Mouse (Mus musculus) stomach, embryonic 15.5 days (tissue): ENCODE results near the gene E130114P18Rik. TPM values are rescaled to one million over a fixed set of nuclear protein-coding genes. Genes with fewer than 3 reads are reported as not detected.

Source experiments
- ATAC-seq: fragments of 200-750 bp; cut with Nextera tagmentation; 2 replicates; pipeline ENCODE4 v1.8.0; 2017; ENCODE audit warnings: low read depth, moderate number of reproducible peaks, moderate TSS enrichment; ENCODE audit not compliant: insufficient read depth, low FRiP score
- H3K27ac ChIP-seq: fragments of 300-500 bp; sonication (generic); 2 replicates; pipeline ENCODE4 v1.5.1; 2015; ENCODE audit warnings: mild to moderate bottlenecking, inconsistent platforms
- H3K27me3 ChIP-seq: fragments of 300-500 bp; sonication (generic); replicated peaks from 2 replicates; pipeline ENCODE4 v1.6.1; 2015; ENCODE audit warnings: inconsistent platforms
- H3K36me3 ChIP-seq: fragments of 300-500 bp; sonication (generic); 2 replicates; pipeline ENCODE4 v1.6.1; 2015; ENCODE audit warnings: inconsistent platforms
- H3K4me1 ChIP-seq: fragments of 300-500 bp; sonication (generic); 2 replicates; pipeline ENCODE4 v1.6.1; 2015; ENCODE audit warnings: inconsistent platforms
- H3K4me2 ChIP-seq: fragments of 300-500 bp; sonication (generic); 2 replicates; pipeline ENCODE4 v1.6.1; 2015; ENCODE audit warnings: mild to moderate bottlenecking, inconsistent platforms
- H3K4me3 ChIP-seq: fragments of 300-500 bp; sonication (generic); replicated peaks from 2 replicates; pipeline ENCODE4 v1.5.1; 2015; ENCODE audit warnings: inconsistent platforms
- H3K9ac ChIP-seq: fragments of 300-500 bp; sonication (generic); 2 replicates; pipeline ENCODE4 v1.6.1; 2015; ENCODE audit warnings: inconsistent platforms
- H3K9me3 ChIP-seq: fragments of 300-500 bp; sonication (generic); 2 replicates; pipeline ENCODE4 v1.6.1; 2016; ENCODE audit warnings: inconsistent platforms
- WGBS: fragments of 180-500 bp; shearing (Covaris S2); methylation state at CpG from one replicate; pipeline ENCODE4 v1.1.7; 2015; 5-methylcytosine and 5-hydroxymethylcytosine counted together
- polyA plus RNA-seq: library from polyadenylated mRNA; unstranded; fragments of >200 nt; fragmentation: Nextera tagmentation; extraction: Ambion mirVana; gene quantifications from 2 replicates; pipeline ENCODE4 v1.2.1, GENCODE M21; 2015

The E130114P18Rik gene
- polyA plus RNA-seq, 1 experiment from 2014 or later = 2.9 TPM

GRCm38 (mm10) chr4:97600875-97601835 is 176.7 kb downstream of the E130114P18Rik start:
- Histone ChIP-seq H3K27me3 (no peaks in the 10 kb centered on the region), H3K4me2 (peak overlapping the region; percentile 14), H3K27ac (peak overlapping the region; percentile 21; the same call in 1 of the 2 replicates), H3K36me3 (no peaks in the 10 kb centered on the region), H3K9ac (no peak overlapping the region), H3K4me1 (peaks cover 8% of the 10 kb centered on the region; the same call in 1 of the 2 replicates), H3K4me3 (no peak overlapping the region), H3K9me3 (no peaks in the 10 kb centered on the region)
- 19% methylated on average over 8 of the region's 8 CpGs for WGBS
- ATAC-seq = peak; percentile 90; the same call in 1 of the 2 replicates

GRCm38 (mm10) chr4:97597443-97597842 is 180.4 kb downstream of the E130114P18Rik start:
- H3K27ac ChIP-seq = no peak overlapping the region
- H3K9ac ChIP-seq = no peak overlapping the region
- WGBS = 85% methylated on average over 1 of the region's 1 CpGs
- H3K27me3 ChIP-seq = no peaks in the 10 kb centered on the region
- H3K9me3 ChIP-seq = no peaks in the 10 kb centered on the region
- ATAC-seq = no peak
- peaks cover 8% of the 10 kb centered on the region; the same call in 1 of the 2 replicates for H3K4me1 ChIP-seq
- H3K4me3 ChIP-seq = no peak overlapping the region
- no peak overlapping the region for H3K4me2 ChIP-seq
- H3K36me3 ChIP-seq = no peaks in the 10 kb centered on the region

- Histone ChIP-seq H3K27me3 (no peaks in the 10 kb centered on the region), H3K27ac (no peak overlapping the region), H3K4me2 (no peak overlapping the region), H3K4me3 (no peak overlapping the region), H3K9ac (no peak overlapping the region), H3K4me1 (peaks cover 3% of the 10 kb centered on the region; the same call in 1 of the 2 replicates), H3K36me3 (no peaks in the 10 kb centered on the region), H3K9me3 (no peaks in the 10 kb centered on the region)
- 85% methylated on average over 9 of the region's 9 CpGs for WGBS
- no peak for ATAC-seq
Observed at GRCm38 (mm10) chr4:97596348-97596747, 181.5 kb downstream of the E130114P18Rik start.

GRCm38 (mm10) chr4:97593869-97594268 is 184.0 kb downstream of the E130114P18Rik start:
- Histone ChIP-seq H3K36me3 (no peaks in the 10 kb centered on the region), H3K4me3 (no peak overlapping the region), H3K4me2 (no peak overlapping the region), H3K4me1 (no peaks in the 10 kb centered on the region), H3K9ac (no peak overlapping the region), H3K9me3 (no peaks in the 10 kb centered on the region), H3K27me3 (no peaks in the 10 kb centered on the region), H3K27ac (no peak overlapping the region)
- 76% methylated on average over 5 of the region's 5 CpGs for WGBS
- ATAC-seq = no peak

GRCm38 (mm10) chr4:97589790-97590189 is 188.1 kb downstream of the E130114P18Rik start:
- Histone ChIP-seq H3K4me3 (no peak overlapping the region), H3K36me3 (no peaks in the 10 kb centered on the region), H3K27ac (no peak overlapping the region), H3K9ac (no peak overlapping the region), H3K4me1 (no peaks in the 10 kb centered on the region), H3K9me3 (no peaks in the 10 kb centered on the region), H3K4me2 (no peak overlapping the region), H3K27me3 (no peaks in the 10 kb centered on the region)
- no peak for ATAC-seq
- WGBS = 46% methylated on average over 1 of the region's 1 CpGs

- no peak for ATAC-seq
- H3K4me1 ChIP-seq = no peaks in the 10 kb centered on the region
- H3K36me3 ChIP-seq = no peaks in the 10 kb centered on the region
- no peak overlapping the region for H3K27ac ChIP-seq
- H3K9ac ChIP-seq = no peak overlapping the region
- H3K4me3 ChIP-seq = no peak overlapping the region
- 76% methylated on average over 9 of the region's 9 CpGs for WGBS
- H3K9me3 ChIP-seq = no peaks in the 10 kb centered on the region
- H3K27me3 ChIP-seq = no peaks in the 10 kb centered on the region
- H3K4me2 ChIP-seq = no peak overlapping the region
Observed at GRCm38 (mm10) chr4:97587412-97588010, 190.4 kb downstream of the E130114P18Rik start.

- Histone ChIP-seq H3K27me3 (no peaks in the 10 kb centered on the region), H3K9me3 (no peaks in the 10 kb centered on the region), H3K36me3 (no peaks in the 10 kb centered on the region), H3K9ac (no peak overlapping the region), H3K27ac (no peak overlapping the region), H3K4me2 (no peak overlapping the region), H3K4me3 (no peak overlapping the region), H3K4me1 (no peaks in the 10 kb centered on the region)
- no peak for ATAC-seq
- 83% methylated on average over 7 of the region's 7 CpGs for WGBS
Observed at GRCm38 (mm10) chr4:97585170-97585569, 192.7 kb downstream of the E130114P18Rik start.

- H3K4me1 ChIP-seq = no peaks in the 10 kb centered on the region
- H3K4me3 ChIP-seq = no peak overlapping the region
- ATAC-seq = no peak
- no peak overlapping the region for H3K27ac ChIP-seq
- no peak overlapping the region for H3K9ac ChIP-seq
- no peak overlapping the region for H3K4me2 ChIP-seq
- no peaks in the 10 kb centered on the region for H3K27me3 ChIP-seq
- WGBS = 59% methylated on average over 9 of the region's 9 CpGs
- H3K9me3 ChIP-seq = no peaks in the 10 kb centered on the region
- H3K36me3 ChIP-seq = no peaks in the 10 kb centered on the region
Observed at GRCm38 (mm10) chr4:97584445-97585130, 193.3 kb downstream of the E130114P18Rik start.

GRCm38 (mm10) chr4:97582796-97583430 is 195.0 kb downstream of the E130114P18Rik start:
- WGBS = 66% methylated on average over 15 of the region's 15 CpGs
- Histone ChIP-seq H3K4me3 (no peak overlapping the region), H3K4me1 (no peaks in the 10 kb centered on the region), H3K36me3 (no peaks in the 10 kb centered on the region), H3K27ac (no peak overlapping the region), H3K4me2 (no peak overlapping the region), H3K9ac (no peak overlapping the region), H3K27me3 (no peaks in the 10 kb centered on the region), H3K9me3 (no peaks in the 10 kb centered on the region)
- ATAC-seq = no peak

GRCm38 (mm10) chr4:97582064-97582415 is 195.8 kb downstream of the E130114P18Rik start:
- no peaks in the 10 kb centered on the region for H3K4me1 ChIP-seq
- H3K27ac ChIP-seq = no peak overlapping the region
- no peak overlapping the region for H3K9ac ChIP-seq
- 77% methylated on average over 3 of the region's 3 CpGs for WGBS
- no peak overlapping the region for H3K4me2 ChIP-seq
- no peak for ATAC-seq
- no peak overlapping the region for H3K4me3 ChIP-seq
- H3K9me3 ChIP-seq = no peaks in the 10 kb centered on the region
- H3K36me3 ChIP-seq = no peaks in the 10 kb centered on the region
- no peaks in the 10 kb centered on the region for H3K27me3 ChIP-seq

- Histone ChIP-seq H3K4me1 (no peaks in the 10 kb centered on the region), H3K27ac (no peak overlapping the region), H3K9me3 (no peaks in the 10 kb centered on the region), H3K4me2 (no peak overlapping the region), H3K27me3 (no peaks in the 10 kb centered on the region), H3K4me3 (no peak overlapping the region), H3K36me3 (no peaks in the 10 kb centered on the region), H3K9ac (no peak overlapping the region)
- ATAC-seq = no peak
- 67% methylated on average over 12 of the region's 12 CpGs for WGBS
Observed at GRCm38 (mm10) chr4:97581314-97582063, 196.4 kb downstream of the E130114P18Rik start.
